Mouse (Mus musculus) MEL (cell line): ENCODE results near the gene Tgfb1i1. TPM values are rescaled to one million over a fixed set of nuclear protein-coding genes. Genes with fewer than 3 reads are reported as not detected.
A peak's percentile ranks its signal among the peaks of the same experiment; 100 is the strongest.

ENCODE experiments used
- DNase-seq: peaks from one replicate; pipeline ENCODE4 v3.0.0; 2011; ENCODE audit warnings: low read depth, low spot score
- H3K27ac ChIP-seq: 2 replicates; pipeline ENCODE4 v1.5.1; 2012; ENCODE audit warnings: low read depth, mild to moderate bottlenecking, control low read depth, low read length, moderate library complexity; ENCODE audit not compliant: control insufficient read depth
- H3K27me3 ChIP-seq, 2 experiments: fragments of 150-350 bp in 1 of 2; sonication (generic) in 1 of 2; 2 replicates each; pipeline ENCODE4 v1.6.1; 2012; ENCODE audit warnings: low read length in 2 of 2, mild to moderate bottlenecking in 2 of 2, improper control_type of control experiment in 1 of 2, moderate library complexity in 1 of 2; ENCODE audit not compliant: insufficient read depth in 2 of 2, control insufficient read depth in 1 of 2
- H3K36me3 ChIP-seq, 2 experiments: 2 replicates each; pipeline ENCODE4 v1.6.1; 2012 to 2014; ENCODE audit warnings: low read length in 2 of 2, improper control_type of control experiment in 1 of 2, inconsistent platforms in 1 of 2, mild to moderate bottlenecking in 1 of 2; ENCODE audit not compliant: insufficient read depth in 2 of 2, control insufficient read depth in 1 of 2
- H3K4me1 ChIP-seq, 2 experiments: fragments of 150-350 bp in 1 of 2; sonication (generic) in 1 of 2; 2 replicates each; pipeline ENCODE4 v1.6.1; 2012; ENCODE audit warnings: low read length in 2 of 2, improper control_type of control experiment in 1 of 2, mild to moderate bottlenecking in 1 of 2; ENCODE audit not compliant: insufficient read depth in 2 of 2, control insufficient read depth in 1 of 2
- H3K4me3 ChIP-seq, 2 experiments: fragments of 150-350 bp in 1 of 2; sonication (generic) in 1 of 2; 2 replicates each; pipeline ENCODE4 v1.5.1; 2012; ENCODE audit warnings: low read depth in 2 of 2, low read length in 2 of 2, mild to moderate bottlenecking in 2 of 2, moderate library complexity in 2 of 2, control low read depth in 1 of 2, improper control_type of control experiment in 1 of 2; ENCODE audit not compliant: control insufficient read depth in 1 of 2, insufficient read depth in 1 of 2
- H3K79me2 ChIP-seq: 2 replicates; pipeline ENCODE4 v1.6.1; 2012; ENCODE audit warnings: mild to moderate bottlenecking, low read length, moderate library complexity; ENCODE audit not compliant: control insufficient read depth, poor library complexity, insufficient read depth
- H3K9ac ChIP-seq: 2 replicates; pipeline ENCODE4 v1.6.1; 2012; ENCODE audit warnings: low read depth, mild to moderate bottlenecking, control low read depth, low read length, moderate library complexity; ENCODE audit not compliant: control insufficient read depth, poor library complexity, severe bottlenecking
- H3K9me3 ChIP-seq: fragments of 150-350 bp; sonication (generic); replicated peaks from 2 replicates; pipeline ENCODE4 v1.6.1; 2012; ENCODE audit warnings: mild to moderate bottlenecking, low read length, improper control_type of control experiment, moderate library complexity; ENCODE audit not compliant: insufficient read depth
- CHD1 ChIP-seq: IDR thresholded peaks from 2 replicates; pipeline ENCODE4 v1.6.1; 2012; ENCODE audit warnings: low read depth, mild to moderate bottlenecking, inconsistent platforms, low read length, improper control_type of control experiment
- CTCF ChIP-seq, 3 experiments: IDR thresholded peaks in 2 of 3; conservative IDR thresholded peaks in 1 of 3; 2 replicates each; pipeline ENCODE4 v1.5.1; 2011 to 2012; ENCODE audit warnings: low read length in 3 of 3, low read depth in 2 of 3, mild to moderate bottlenecking in 2 of 3, improper control_type of control experiment in 1 of 3, inconsistent platforms in 1 of 3, mixed read lengths in 1 of 3, moderate library complexity in 1 of 3; ENCODE audit not compliant: control insufficient read depth in 1 of 3, insufficient read depth in 1 of 3, poor library complexity in 1 of 3, severe bottlenecking in 1 of 3
- ETS1 ChIP-seq: IDR thresholded peaks from 2 replicates; pipeline ENCODE4 v1.6.1; 2012; ENCODE audit warnings: low read depth, mild to moderate bottlenecking, inconsistent platforms, low read length, improper control_type of control experiment, moderate library complexity
- KAT2A ChIP-seq: conservative IDR thresholded peaks from 2 replicates; pipeline ENCODE4 v1.6.1; 2012; ENCODE audit warnings: low read depth, low read length, improper control_type of control experiment, inconsistent platforms
- MEF2A ChIP-seq: IDR thresholded peaks from 2 replicates; pipeline ENCODE4 v1.6.1; 2014; ENCODE audit warnings: low read depth, mild to moderate bottlenecking, inconsistent platforms, low read length, improper control_type of control experiment; ENCODE audit not compliant: poor library complexity, insufficient replicate concordance, severe bottlenecking; ENCODE audit errors: extremely low read depth
- MXI1 ChIP-seq: IDR thresholded peaks from 2 replicates; pipeline ENCODE4 v1.6.1; 2011; ENCODE audit warnings: mild to moderate bottlenecking, low read depth, low read length, improper control_type of control experiment
- MYC ChIP-seq: IDR thresholded peaks from 2 replicates; pipeline ENCODE4 v1.6.1; 2011; ENCODE audit warnings: low read depth, mild to moderate bottlenecking, low read length, improper control_type of control experiment, moderate library complexity
- NELFE ChIP-seq: IDR thresholded peaks from 2 replicates; pipeline ENCODE4 v1.6.1; 2011; ENCODE audit warnings: low read depth, low read length, improper control_type of control experiment
- POLR2A ChIP-seq, 2 experiments: IDR thresholded peaks; 2 replicates each; pipeline ENCODE4 v1.6.1; 2011 to 2012; ENCODE audit warnings: low read length in 2 of 2, mild to moderate bottlenecking in 2 of 2, control low read depth in 1 of 2, improper control_type of control experiment in 1 of 2, low read depth in 1 of 2, moderate library complexity in 1 of 2; ENCODE audit not compliant: control insufficient read depth in 1 of 2, insufficient read depth in 1 of 2, poor library complexity in 1 of 2
- POLR2AphosphoS2 ChIP-seq: IDR thresholded peaks from 2 replicates; pipeline ENCODE4 v1.6.1; 2011; ENCODE audit warnings: low read length, improper control_type of control experiment
- SIN3A ChIP-seq: IDR thresholded peaks from 2 replicates; pipeline ENCODE4 v1.6.1; 2012; ENCODE audit warnings: low read length, improper control_type of control experiment, inconsistent platforms
- UBTF ChIP-seq: IDR thresholded peaks from 2 replicates; pipeline ENCODE4 v1.6.1; 2012; ENCODE audit warnings: low read depth, mild to moderate bottlenecking, inconsistent platforms, low read length, improper control_type of control experiment, moderate library complexity, borderline replicate concordance; ENCODE audit not compliant: insufficient read depth
- ZKSCAN1 ChIP-seq: IDR thresholded peaks from 2 replicates; pipeline ENCODE4 v1.6.1; 2012; ENCODE audit warnings: low read depth, mild to moderate bottlenecking, inconsistent platforms, low read length, improper control_type of control experiment, moderate library complexity
- polyA plus RNA-seq, 2 experiments: library from polyadenylated mRNA; stranded (reverse) in 1 of 2; unstranded in 1 of 2; fragments of >175 nt in 1 of 2; fragments of >200 nt in 1 of 2; gene quantifications; 2 replicates each; pipeline versions ENCODE4 v1.2.1 to v1.2.4; 2012; ENCODE audit warnings: low replicate concordance in 2 of 2, low read depth in 1 of 2; ENCODE audit not compliant: insufficient read length in 2 of 2, insufficient read depth in 1 of 2, missing spikeins in 1 of 2
- total RNA-seq: library from RNA; depleted of rRNA; stranded (reverse); fragments of 300-350 nt; gene quantifications from 2 replicates; pipeline ENCODE4 v1.2.3, GENCODE M21; 2012

Tgfb1i1 gene
- total and polyA plus RNA-seq, 3 experiments = 0.21 TPM; not detected in 2

- TF ChIP-seq POLR2A (IDR thresholded peaks at IDR 0.05; ENCODE audit: control insufficient read depth in 1 of 2, insufficient read depth in 1 of 2, low read depth in 1 of 2, low read length in 2 of 2, poor library complexity in 1 of 2) (peak in 1 of 2 experiments; percentile 37; a peak in 2 of 4 replicates), NELFE (no peak), SIN3A (peak; percentile 88), POLR2AphosphoS2 (peak; percentile 60)
Observed at GRCm38 (mm10) chr7:128288923-128289544, 42.4 kb downstream of the Tgfb1i1 start (continued).

- H3K9me3 ChIP-seq = no peaks in the 10 kb centered on the region
- H3K27me3 ChIP-seq = no peaks in the 10 kb centered on the region
- H3K27ac ChIP-seq = no peak overlapping the region
- H3K36me3 ChIP-seq = peaks cover 0 to 36% of the 10 kb centered on the region in 2 experiments; a peak in 3 of 4 replicates
- peaks cover 21% of the 10 kb centered on the region for H3K79me2 ChIP-seq
- no peak overlapping the region for H3K9ac ChIP-seq
- peak; percentile 27; the same call in 1 of the 2 replicates for TF ChIP-seq MXI1
- TF ChIP-seq POLR2A (IDR thresholded peaks at IDR 0.05; ENCODE audit: control insufficient read depth in 1 of 2, insufficient read depth in 1 of 2, low read depth in 1 of 2, low read length in 2 of 2, poor library complexity in 1 of 2) = no peak
- peaks cover 14 to 28% of the 10 kb centered on the region in 2 experiments for H3K4me1 ChIP-seq
- H3K4me3 ChIP-seq = no peak overlapping the region
- no peak for DNase-seq
Observed at GRCm38 (mm10) chr7:128294785-128295184, 48.2 kb downstream of the Tgfb1i1 start.

GRCm38 (mm10) chr7:128296514-128296913, 49.9 kb downstream of the Tgfb1i1 start:
- no peak overlapping the region for H3K9ac ChIP-seq
- DNase-seq = peak; percentile 28
- H3K36me3 ChIP-seq = peaks cover 0 to 40% of the 10 kb centered on the region in 2 experiments; a peak in 3 of 4 replicates
- H3K27me3 ChIP-seq = no peaks in the 10 kb centered on the region
- H3K27ac ChIP-seq = no peak overlapping the region
- no peak overlapping the region for H3K4me3 ChIP-seq
- peaks cover 13 to 24% of the 10 kb centered on the region in 2 experiments for H3K4me1 ChIP-seq
- peaks cover 21% of the 10 kb centered on the region for H3K79me2 ChIP-seq
- no peaks in the 10 kb centered on the region for H3K9me3 ChIP-seq
- TF ChIP-seq MYC (no peak), NELFE (no peak), KAT2A (no peak), ZKSCAN1 (no peak), UBTF (no peak), CHD1 (no peak), CTCF (IDR thresholded peaks at IDR 0.05 in 2 of 3, conservative IDR thresholded peaks at IDR 0.05 in 1 of 3; ENCODE audit: control insufficient read depth in 1 of 3, insufficient read depth in 1 of 3, low read depth in 2 of 3, low read length in 3 of 3, poor library complexity in 1 of 3, severe bottlenecking in 1 of 3) (no peak), ETS1 (no peak), MEF2A (no peak)
